Mouse (Mus musculus): ENCODE data around the gene Sema6c.

Sema6c gene

GRCm38 (mm10) chr3:95142617-95143011 lies 17.6 kb upstream of the Sema6c start:
- DNase-seq = peak; percentile 84 to 91

- DNase-seq = no peak
Measured at GRCm38 (mm10) chr3:95147924-95148323, 12.3 kb upstream of the Sema6c start.

GRCm38 (mm10) chr3:95153874-95154273 lies 6.4 kb upstream of the Sema6c start:
- DNase-seq = peak in 1 of 2 experiments; percentile 65

- no peak for DNase-seq
Measured at GRCm38 (mm10) chr3:95159511-95159986, 708 bp upstream of the Sema6c start.

GRCm38 (mm10) chr3:95161041-95161551 lies 839 bp downstream of the Sema6c start:
- DNase-seq = peak; percentile 14 to 30

- DNase-seq = no peak
Measured at GRCm38 (mm10) chr3:95161618-95162344, 1.5 kb downstream of the Sema6c start.

- no peak for DNase-seq
Measured at GRCm38 (mm10) chr3:95162345-95162628, 2.0 kb downstream of the Sema6c start.

GRCm38 (mm10) chr3:95163419-95164255 lies 3.4 kb downstream of the Sema6c start:
- DNase-seq = peak in 1 of 2 experiments; percentile 47

GRCm38 (mm10) chr3:95164256-95164550 lies 3.9 kb downstream of the Sema6c start:
- no peak for DNase-seq

GRCm38 (mm10) chr3:95164840-95165239 lies 4.6 kb downstream of the Sema6c start:
- DNase-seq = no peak

GRCm38 (mm10) chr3:95169996-95170395 lies 9.7 kb downstream of the Sema6c start:
- DNase-seq = no peak

GRCm38 (mm10) chr3:95171105-95171504 lies 10.8 kb downstream of the Sema6c start:
- DNase-seq = no peak

GRCm38 (mm10) chr3:95172526-95173255 lies 12.4 kb downstream of the Sema6c start:
- DNase-seq = peak; percentile 33 to 38

- DNase-seq = peak; percentile 44 to 52
Measured at GRCm38 (mm10) chr3:95173256-95173949, 13.1 kb downstream of the Sema6c start.

GRCm38 (mm10) chr3:95174011-95174592 lies 13.8 kb downstream of the Sema6c start:
- peak; percentile 87 to 91 for DNase-seq

- no peak for DNase-seq
Measured at GRCm38 (mm10) chr3:95176500-95176899, 16.2 kb downstream of the Sema6c start.

GRCm38 (mm10) chr3:95177583-95177982 lies 17.3 kb downstream of the Sema6c start:
- DNase-seq = no peak

- DNase-seq = no peak
Measured at GRCm38 (mm10) chr3:95178948-95179347, 18.7 kb downstream of the Sema6c start.

GRCm38 (mm10) chr3:95179890-95180289 lies 19.6 kb downstream of the Sema6c start:
- no peak for DNase-seq

- DNase-seq = no peak
Measured at GRCm38 (mm10) chr3:95181841-95182240, 21.6 kb downstream of the Sema6c start.

GRCm38 (mm10) chr3:95184796-95185577 lies 24.7 kb downstream of the Sema6c start:
- no peak for DNase-seq

GRCm38 (mm10) chr3:95186100-95186499 lies 25.8 kb downstream of the Sema6c start:
- no peak for DNase-seq

Measured in lung, postnatal 4 days (tissue).